Mouse (Mus musculus) cerebellum, adult 8-10 months (tissue): ENCODE data around the gene Kcnj10.

ENCODE experiments used
- DNase-seq: peaks from one replicate; pipeline ENCODE4 v3.0.0; 2022

Kcnj10 gene

GRCm38 (mm10) chr1:172340729-172341321 is at the start of gene Kcnj10:
Gene Kcnj10, plus strand, starts transcription at chr1:172341210.
- DNase-seq: peak; percentile 78

- no peak for DNase-seq
Observed at GRCm38 (mm10) chr1:172292880-172293279, 48.1 kb upstream of the Kcnj10 start.

DNA sequence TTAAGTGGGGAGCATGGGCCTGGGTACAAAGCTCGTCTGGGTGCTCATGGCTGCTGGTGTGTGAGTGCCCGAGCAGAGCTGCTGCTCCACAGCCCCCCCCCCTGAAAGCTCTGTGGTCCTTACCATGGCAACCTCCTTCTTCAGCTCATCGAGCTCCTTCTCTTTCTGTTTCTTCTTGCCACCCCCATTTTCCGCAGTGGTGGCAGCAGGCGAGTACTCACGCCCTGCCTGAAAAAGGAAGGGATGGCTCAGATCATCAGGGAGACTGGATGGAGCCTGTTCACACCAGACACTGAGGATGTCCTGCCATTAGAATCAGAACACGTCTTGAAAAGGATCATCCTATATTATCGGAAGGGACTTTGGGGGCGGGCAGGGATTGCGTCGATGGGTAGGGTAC is 47.6 kb upstream of the Kcnj10 start:
- no peak for DNase-seq

- DNase-seq: no peak
Observed at GRCm38 (mm10) chr1:172295751-172296197, 45.2 kb upstream of the Kcnj10 start.

DNA sequence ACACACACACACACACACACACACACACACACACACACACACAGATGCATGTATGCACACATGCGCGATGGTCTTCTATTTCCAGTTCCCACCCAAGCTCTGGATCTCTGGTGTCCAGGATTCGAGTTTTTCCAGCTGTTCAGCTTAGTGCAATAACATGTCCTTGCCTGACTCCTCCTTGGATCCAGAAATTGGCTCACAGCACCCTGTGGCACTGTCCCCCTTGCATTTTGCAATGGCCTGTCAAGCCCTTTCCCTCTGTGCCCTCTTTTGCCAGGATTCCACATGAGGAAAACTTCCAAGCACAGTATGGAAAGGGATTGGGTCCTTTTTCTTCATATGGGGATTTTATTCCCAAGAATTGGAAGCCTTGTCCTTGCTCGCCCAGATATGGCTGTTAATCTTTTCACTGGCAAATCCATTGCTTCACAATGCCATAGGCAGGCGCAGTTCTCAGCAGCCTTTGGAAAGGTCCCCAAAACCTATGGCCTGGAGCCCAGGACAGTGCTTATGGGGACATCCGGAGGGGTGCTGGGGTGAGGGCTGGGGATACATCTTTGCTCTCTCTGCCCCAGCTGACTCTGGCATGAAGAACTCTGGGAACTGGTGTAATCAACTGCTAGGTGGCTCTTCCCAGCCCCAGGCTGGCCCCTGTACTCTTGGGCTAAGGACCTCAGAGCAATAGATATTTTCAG is 44.0 kb upstream of the Kcnj10 start:
- DNase-seq: peak; percentile 21

- no peak for DNase-seq
Observed at GRCm38 (mm10) chr1:172297611-172298537, 43.1 kb upstream of the Kcnj10 start, which contains the start of gene Atp1a2. Gene Atp1a2, minus strand, starts transcription at chr1:172298064.

- no peak for DNase-seq
Observed at GRCm38 (mm10) chr1:172299528-172299927, 41.5 kb upstream of the Kcnj10 start.

GRCm38 (mm10) chr1:172300247-172300646 is 40.8 kb upstream of the Kcnj10 start:
- DNase-seq: no peak

DNA sequence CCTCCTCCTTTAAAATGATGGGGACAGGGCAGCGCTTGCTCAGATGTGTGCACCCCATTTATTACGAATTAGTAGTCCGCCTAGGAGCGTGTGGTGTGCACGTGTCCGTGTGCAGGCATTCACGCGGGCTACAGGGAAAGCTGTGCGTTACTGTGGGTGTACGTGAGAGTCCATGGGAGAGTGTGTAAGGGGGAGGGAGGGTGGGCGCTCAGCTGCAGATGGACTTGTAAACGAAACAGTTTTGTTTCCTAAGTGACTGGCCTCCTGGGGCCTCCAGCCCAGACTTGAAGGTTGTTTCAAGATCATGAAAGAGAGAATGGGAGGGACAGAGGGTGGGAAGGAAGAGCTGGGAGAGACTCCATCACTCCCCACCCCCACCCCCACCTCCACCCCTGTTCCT is 39.8 kb upstream of the Kcnj10 start:
- DNase-seq: no peak

- DNase-seq: no peak
Observed at GRCm38 (mm10) chr1:172302311-172302710, 38.7 kb upstream of the Kcnj10 start.

DNA sequence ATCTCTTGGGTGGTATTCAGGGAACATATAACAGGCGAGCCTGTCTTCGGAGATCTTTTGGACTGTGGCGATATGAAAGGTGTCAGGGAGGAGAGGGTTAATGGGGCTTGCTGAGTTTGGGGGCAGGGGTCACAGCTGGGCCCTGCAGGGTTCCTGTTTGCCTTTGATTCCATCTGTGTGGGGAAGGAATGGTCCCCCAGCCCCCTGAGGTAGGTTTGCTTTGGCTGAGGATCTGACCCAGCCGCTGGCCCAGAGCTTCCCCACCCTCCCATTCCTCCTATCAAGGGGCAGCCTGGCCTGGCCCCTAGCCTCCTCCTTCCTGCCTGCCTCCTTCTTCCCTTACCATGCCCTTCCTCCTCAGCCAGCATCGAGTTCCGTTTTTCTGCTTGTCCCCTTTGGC is 38.2 kb upstream of the Kcnj10 start:
- DNase-seq: no peak

DNA sequence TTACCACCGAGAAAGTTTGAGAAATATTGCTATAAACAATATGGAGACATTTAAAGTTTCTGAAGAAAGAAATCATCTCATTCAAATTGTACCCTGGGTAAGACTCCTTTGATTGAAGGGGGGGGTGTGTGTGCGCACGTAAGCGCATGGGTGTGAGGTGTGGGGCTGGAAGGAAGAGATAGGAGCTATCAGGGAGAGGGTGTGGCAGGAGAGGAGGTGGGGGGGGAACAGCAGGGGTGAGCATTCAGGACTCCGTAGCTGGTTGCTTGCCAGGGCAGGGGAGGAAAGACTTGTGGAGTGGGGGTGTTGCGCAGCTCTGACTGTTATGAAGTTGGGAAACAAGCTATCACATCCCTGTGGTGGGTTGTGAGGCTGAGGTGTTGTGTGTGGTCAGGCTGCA is 36.6 kb upstream of the Kcnj10 start:
- no peak for DNase-seq

DNA sequence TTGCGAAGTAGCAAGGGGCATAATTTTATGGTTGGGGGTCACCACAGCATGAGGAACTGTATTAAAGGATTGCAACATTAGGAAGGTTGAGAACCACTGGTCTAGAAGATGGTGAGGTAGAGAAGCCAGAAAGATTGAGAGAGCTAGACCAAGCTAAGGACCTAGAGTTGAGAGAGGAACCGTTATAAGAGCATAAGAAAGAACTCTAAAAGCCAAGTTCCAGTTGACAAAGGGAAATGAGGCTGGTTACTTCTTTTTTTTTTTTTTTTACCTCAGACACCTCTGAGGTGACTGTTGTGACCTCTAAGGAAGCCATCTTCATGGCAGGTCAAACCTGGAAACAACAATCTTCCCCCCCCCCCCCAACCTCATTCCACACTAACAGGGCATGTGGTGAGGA is 35.9 kb upstream of the Kcnj10 start:
- no peak for DNase-seq

DNA sequence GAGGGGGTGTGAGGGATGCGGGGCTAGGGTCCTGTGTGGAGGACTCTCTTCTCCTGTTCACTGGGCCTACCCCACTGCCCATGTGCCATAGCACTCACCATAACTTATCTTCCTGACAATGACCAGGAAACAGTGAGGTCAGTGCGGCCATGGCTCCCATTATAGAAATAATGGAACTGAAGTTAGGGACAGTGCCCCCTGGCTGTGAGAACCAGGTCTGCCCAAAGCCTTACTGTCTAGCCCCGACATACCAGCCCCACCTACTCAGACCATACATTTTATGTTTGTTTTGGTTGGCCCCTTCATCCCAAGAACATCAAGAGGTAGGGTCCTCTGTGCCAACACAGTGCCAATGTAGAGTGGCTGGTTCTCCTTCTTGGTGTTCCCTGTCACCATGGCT is 35.4 kb upstream of the Kcnj10 start:
- DNase-seq: no peak

GRCm38 (mm10) chr1:172306196-172306595 is 34.8 kb upstream of the Kcnj10 start:
- no peak for DNase-seq

GRCm38 (mm10) chr1:172306885-172307284 is 34.1 kb upstream of the Kcnj10 start:
- peak; percentile 23 for DNase-seq

GRCm38 (mm10) chr1:172307936-172308335 is 33.1 kb upstream of the Kcnj10 start:
- no peak for DNase-seq

- DNase-seq: no peak
Observed at GRCm38 (mm10) chr1:172308409-172308808, 32.6 kb upstream of the Kcnj10 start.

GRCm38 (mm10) chr1:172309699-172310398 is 31.2 kb upstream of the Kcnj10 start:
- peak; percentile 95 for DNase-seq

- DNase-seq: peak; percentile 73
Observed at GRCm38 (mm10) chr1:172311248-172311906, 29.6 kb upstream of the Kcnj10 start.

DNA sequence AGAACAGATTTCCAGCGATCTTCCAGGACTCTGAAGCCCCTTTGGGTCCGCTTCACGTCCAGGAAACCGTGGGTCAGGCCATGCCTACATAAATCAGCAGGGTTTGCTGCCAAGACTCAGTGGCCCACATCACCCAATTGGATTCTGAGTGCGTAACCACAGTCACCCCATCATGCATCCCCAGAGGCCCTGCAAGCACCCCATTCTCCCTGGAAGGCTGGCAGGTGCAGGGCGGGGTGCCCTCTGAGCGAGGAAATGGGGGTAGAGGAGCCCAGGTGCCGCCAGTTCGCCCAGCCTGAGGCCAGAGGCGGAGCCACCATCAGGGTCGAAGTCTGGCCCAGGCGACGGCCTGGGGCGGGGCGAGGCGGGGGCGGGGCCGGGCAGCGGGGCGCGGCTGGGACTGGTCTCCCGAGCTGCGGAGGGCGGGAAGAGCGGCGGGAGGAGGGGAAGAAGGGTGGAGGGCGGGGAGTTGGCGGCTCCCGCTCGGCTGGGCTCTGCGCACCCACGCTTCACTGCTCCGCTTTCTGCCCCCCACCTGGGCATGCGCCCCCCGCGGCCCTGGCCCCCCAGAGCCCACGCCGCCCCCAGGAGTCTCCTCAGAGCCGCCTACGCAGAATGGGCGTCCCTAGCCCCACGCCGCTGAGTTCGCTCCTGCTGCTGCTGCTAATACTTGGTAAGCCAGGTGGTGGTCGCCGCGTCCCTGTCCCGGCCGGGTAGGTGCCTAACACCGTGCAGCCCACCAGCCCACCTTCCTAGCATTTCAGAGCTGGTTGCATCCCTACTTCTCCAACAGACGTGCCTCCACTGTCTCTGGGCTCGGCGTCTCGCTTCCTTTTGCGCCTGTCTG is 28.9 kb upstream of the Kcnj10 start:
- DNase-seq: peak; percentile 85
